11 mouse cellular contexts compared by ENCODE assay signal in genomic region chr7:19462884-19463381, GRCm38 (mm10). TPM values are rescaled to one million over a fixed set of nuclear protein-coding genes. Genes with fewer than 3 reads are reported as not detected.
DNase-seq lines count a peak whose midpoint lies in the region; ATAC-seq lines count a peak whose summit lies in the region.
"Had no signal": no experiment of that assay in that cellular context is flagged by ENCODE, and none has a peak within 500 bp of the region (broad histone marks: within the 10 kb centered on the region; RNA-seq: fewer than 3 reads in every experiment).

TSS of gene Exoc3l2 (plus strand) at chr7:19463331.

- peak within 1 kb of the TSS; percentile 65 for H3K27ac ChIP-seq in embryonic facial prominence, embryonic 15.5 days (replicated peaks)

- H3K9ac ChIP-seq in embryonic facial prominence, embryonic 15.5 days, result no peak within 1 kb of the TSS

- no peaks in the 10 kb centered on the region for H3K36me3 ChIP-seq in embryonic facial prominence, embryonic 15.5 days
- H3K36me3 ChIP-seq: G1E had no signal

- no peaks in the 10 kb centered on the region for H3K9me3 ChIP-seq in embryonic facial prominence, embryonic 15.5 days (replicated peaks)
- H3K9me3 ChIP-seq: G1E had no signal

- WGBS in embryonic facial prominence, embryonic 15.5 days, result 46% methylated on average over 6 of the region's 6 CpGs

- H3K4me2 ChIP-seq in embryonic facial prominence, embryonic 15.5 days (replicated peaks), result no peak within 1 kb of the TSS; the same call in 1 of the 2 replicates

- ATAC-seq in embryonic facial prominence, embryonic 15.5 days (ENCODE audit: insufficient number of reproducible peaks, low FRiP score, low TSS enrichment, low read depth), result no peak
- ATAC-seq in monocyte, adult 5-6 weeks (replicated peaks; ENCODE audit: insufficient number of reproducible peaks, low FRiP score, low TSS enrichment, poor library complexity, severe bottlenecking), result no peak

- 0 out of 2 replicates have a peak, but pooled peaks cover 12% of the 10 kb centered on the region for H3K27me3 ChIP-seq in embryonic facial prominence, embryonic 15.5 days

- peak; percentile 47 for DNase-seq in kidney, adult 11 months
- no peak for DNase-seq in kidney, adult 8-10 months
- no peak for DNase-seq in adrenal gland, postnatal 10 days
- peak; percentile 46 for DNase-seq in liver
- DNase-seq in urinary bladder, adult 18-20 months (ENCODE audit: low spot score in 2 of 2), result no peak
- DNase-seq in ovary, postnatal 14 days (ENCODE audit: low spot score), result no peak
- DNase-seq: gastrocnemius, postnatal 10 days; right cerebral cortex, postnatal 25 days had no signal

- H3K4me1 ChIP-seq in embryonic facial prominence, embryonic 15.5 days, result peaks cover 25% of the 10 kb centered on the region

- H3K4me3 ChIP-seq in embryonic facial prominence, embryonic 15.5 days (replicated peaks), result 0 out of 2 replicates have a peak within 1 kb of the TSS, but pooled peaks have one; percentile 10

RNA-seq across cellular contexts. Expression of gene Exoc3l2, which starts in this region (rescaled TPM):
- 10 to 100 TPM; 17.4 to 17.9 TPM for total RNA-seq in adrenal gland, postnatal 10 days (2021)
- polyA plus RNA-seq in embryonic facial prominence, embryonic 15.5 days (2015; fragmentation: Nextera tagmentation; extraction: Ambion mirVana), result 1.2 and 1.4 TPM in 2 replicates
- 0.11 to 1.4 TPM (median 0.49 TPM) in 3 replicates for total RNA-seq in monocyte, adult 5-6 weeks (2017)
- total RNA-seq: G1E had no signal

Comparison
In these comparisons a context has a peak if more than half of its experiments do, and no peak if none do; other contexts are left out.
1. DNase-seq: peak in kidney, adult 11 months (single experiment) and liver (single experiment); none in kidney, adult 8-10 months (0 of 2), adrenal gland, postnatal 10 days (single experiment), urinary bladder, adult 18-20 months (0 of 2) and ovary, postnatal 14 days (single experiment).